Mouse (Mus musculus) megakaryocyte, adult 5-6 weeks (primary cell): Measurements from ENCODE around the gene Rmi1. TPM values are rescaled to one million over a fixed set of nuclear protein-coding genes. Genes with fewer than 3 reads are reported as not detected.
"Not testable (repeated sequence)": the region's sequence is repeated elsewhere in the genome, so short reads cannot be mapped to it uniquely, and the experiment has no call there.

Experiments used
- ATAC-seq: 2 replicates; pipeline ENCODE4 v1.8.0; 2016; ENCODE audit warnings: mild to moderate bottlenecking, inconsistent platforms; ENCODE audit not compliant: poor library complexity, severe bottlenecking
- total RNA-seq, 2 experiments: library from RNA; stranded (forward) in 1 of 2; stranded (reverse) in 1 of 2; fragments of 153-499, 151-499 nt in 1 of 2; fragments of 221-1000, 200-1000 nt in 1 of 2; gene quantifications; 2 replicates each; pipeline versions ENCODE4 v1.2.3 to v1.2.4; 2015 to 2017

Gene Rmi1
- total RNA-seq, 2 experiments from 2014 or later: 23.6 to 46.0 TPM

GRCm38 (mm10) chr13:58458811-58459210 is 56.8 kb downstream of the Rmi1 start:
- ATAC-seq: not testable (repeated sequence)

Other genes with a start within 250 kb of the Rmi1 start
- 52.9 and 53.8 TPM in 2 replicates for gene Idnk, start 244.6 kb upstream of the Rmi1 start, total RNA-seq (2015)
- 36.7 and 38.7 TPM in 2 replicates for gene Idnk, start 244.6 kb upstream of the Rmi1 start, total RNA-seq (2017)
- 48.1 and 49.5 TPM in 2 replicates for gene Ubqln1, start 186.6 kb upstream of the Rmi1 start, total RNA-seq (2015)
- 55.3 and 61.5 TPM in 2 replicates for gene Ubqln1, start 186.6 kb upstream of the Rmi1 start, total RNA-seq (2017)
- 8.9 and 16.6 TPM in 2 replicates for gene Gkap1, start 126.5 kb upstream of the Rmi1 start, total RNA-seq (2015)
- 7.9 and 10.0 TPM in 2 replicates for gene Gkap1, start 126.5 kb upstream of the Rmi1 start, total RNA-seq (2017)
- not detected in 2 replicates for gene Kif27, start 43.1 kb upstream of the Rmi1 start, total RNA-seq (2015)
- gene Kif27, start 43.1 kb upstream of the Rmi1 start, total RNA-seq (2017): not detected in 2 replicates
- gene 2210016F16Rik, start 17.0 kb upstream of the Rmi1 start, total RNA-seq (2015): 20.8 and 21.8 TPM in 2 replicates
- gene 2210016F16Rik, start 17.0 kb upstream of the Rmi1 start, total RNA-seq (2017): 12.3 and 12.6 TPM in 2 replicates
- gene Hnrnpk, start 1.1 kb downstream of the Rmi1 start, total RNA-seq (2015): 665 and 701 TPM in 2 replicates
- gene Hnrnpk, start 1.1 kb downstream of the Rmi1 start, total RNA-seq (2017): 1,381 and 1,571 TPM in 2 replicates
- gene Slc28a3, start 208.6 kb downstream of the Rmi1 start, total RNA-seq (2015): not detected in 2 replicates
- gene Slc28a3, start 208.6 kb downstream of the Rmi1 start, total RNA-seq (2017): not detected in 2 replicates